Mouse (Mus musculus) spleen, postnatal 4 days (tissue): ENCODE data around the gene Ccnyl1.

Experiments used
- DNase-seq, 2 experiments: peaks; one replicate each; pipeline ENCODE4 v3.0.0; 2022; ENCODE audit warnings: low spot score in 2 of 2

Ccnyl1 gene

DNA sequence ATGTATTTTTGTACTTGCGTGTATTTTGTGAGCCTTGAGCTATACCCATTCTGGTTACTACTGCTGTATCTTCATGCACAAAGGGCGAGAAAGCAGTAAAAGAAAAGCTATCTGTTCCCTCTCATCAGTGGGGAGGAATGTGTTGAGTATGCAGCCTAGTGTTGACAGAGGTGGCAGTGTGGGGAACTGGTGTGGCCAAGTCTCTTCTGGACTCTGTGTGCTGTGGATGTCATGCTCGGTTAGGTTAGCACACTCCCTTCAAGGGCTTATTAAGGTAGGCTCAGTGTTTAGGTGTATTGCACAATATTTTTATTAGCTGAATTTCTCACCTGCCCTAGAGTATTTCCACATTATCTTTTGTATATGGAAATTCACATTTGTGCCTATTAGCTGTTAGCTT is 11.5 kb downstream of the Ccnyl1 start:
- no peak for DNase-seq

DNA sequence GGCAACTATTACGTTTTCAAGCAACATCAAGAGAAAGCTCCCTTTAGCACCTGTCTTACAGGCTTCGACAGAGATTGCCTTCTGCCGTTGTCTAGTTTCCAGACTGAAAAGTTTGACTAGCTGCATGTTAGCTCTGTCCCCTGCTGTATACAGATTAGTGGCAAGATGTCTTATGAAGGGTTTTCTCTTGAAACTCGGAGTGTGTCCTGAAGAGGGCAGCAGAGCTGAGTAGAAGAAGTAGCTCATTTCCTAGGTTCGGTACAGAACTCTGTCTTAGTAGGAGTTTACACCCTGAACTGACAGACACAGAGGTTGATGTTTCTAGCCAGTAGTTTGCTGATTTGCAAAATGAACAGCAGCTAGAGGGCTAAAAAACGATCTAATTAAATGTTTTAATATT is 15.0 kb downstream of the Ccnyl1 start:
- DNase-seq = peak; percentile 57 to 72

DNA sequence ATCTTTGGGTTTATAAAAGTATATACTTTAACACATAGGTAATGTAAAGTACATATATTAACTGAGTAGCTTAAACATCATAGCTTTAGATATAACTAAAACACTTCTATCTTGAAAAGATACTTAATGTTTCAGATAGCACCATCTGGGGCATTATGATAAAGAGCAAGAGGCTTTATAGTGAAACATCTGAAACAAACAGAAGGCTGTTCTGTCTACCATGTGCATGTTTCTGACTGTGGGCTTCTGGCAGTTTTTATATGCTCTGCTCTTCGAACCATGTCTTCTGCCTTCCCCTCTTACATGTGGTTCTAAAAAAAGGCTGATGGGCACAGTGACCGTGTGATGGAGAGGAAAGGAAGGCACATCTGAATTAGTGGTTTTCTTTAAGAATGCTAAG is 16.4 kb downstream of the Ccnyl1 start:
- DNase-seq = no peak

DNA sequence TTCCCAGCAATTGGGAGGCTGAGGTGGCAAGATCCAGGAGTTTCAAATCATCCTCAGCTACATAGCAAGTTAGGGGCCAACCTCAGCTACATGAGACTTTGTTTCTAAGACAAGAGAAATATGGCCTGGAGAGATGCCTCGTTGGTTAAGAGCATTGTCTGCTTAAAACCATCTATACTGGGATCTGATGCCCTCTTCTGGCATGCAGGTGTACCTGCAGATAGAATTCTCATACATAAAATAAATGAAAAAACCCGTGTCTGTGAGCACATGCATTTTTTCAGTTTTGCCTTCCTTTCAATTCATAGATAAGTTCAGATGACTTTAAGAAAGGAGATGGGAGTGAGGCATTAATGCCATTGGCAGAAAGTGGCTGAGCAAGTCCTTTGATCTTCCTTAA is 19.6 kb downstream of the Ccnyl1 start:
- no peak for DNase-seq

DNA sequence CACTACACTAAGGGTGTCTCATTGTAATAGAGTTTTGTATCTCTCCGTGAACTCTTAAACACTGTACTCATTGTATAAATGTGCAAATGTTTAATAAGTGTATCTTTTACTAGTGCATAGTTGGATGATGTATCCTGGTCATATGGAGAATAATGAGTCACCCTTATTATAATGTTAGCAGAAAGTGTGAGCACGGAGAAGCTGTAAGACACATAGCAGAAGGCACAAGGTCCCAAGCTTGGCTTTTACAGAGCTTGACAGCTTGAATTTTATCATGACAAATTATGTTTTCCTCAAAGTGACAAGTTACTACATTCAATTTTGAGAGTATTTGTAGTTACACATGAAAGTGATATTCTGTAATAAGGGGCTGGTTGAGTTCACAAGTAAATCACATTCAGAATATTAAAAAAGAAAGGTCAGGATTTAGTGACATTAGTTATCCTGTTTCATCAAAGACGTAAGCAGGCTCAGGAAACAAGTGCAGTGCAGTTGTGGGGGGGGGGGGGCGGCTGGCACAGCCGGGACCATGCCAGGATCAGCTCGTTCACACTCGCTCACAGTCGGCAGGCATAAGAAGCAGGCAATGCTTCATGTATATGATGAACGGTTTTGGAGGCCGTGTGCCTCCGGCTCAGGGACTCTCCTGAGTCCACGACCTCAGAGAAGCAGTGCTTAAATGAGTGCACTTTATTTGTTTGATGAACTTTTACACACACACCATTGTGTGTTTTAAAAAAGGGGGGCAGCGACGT is 21.9 kb downstream of the Ccnyl1 start:
- DNase-seq = no peak

DNA sequence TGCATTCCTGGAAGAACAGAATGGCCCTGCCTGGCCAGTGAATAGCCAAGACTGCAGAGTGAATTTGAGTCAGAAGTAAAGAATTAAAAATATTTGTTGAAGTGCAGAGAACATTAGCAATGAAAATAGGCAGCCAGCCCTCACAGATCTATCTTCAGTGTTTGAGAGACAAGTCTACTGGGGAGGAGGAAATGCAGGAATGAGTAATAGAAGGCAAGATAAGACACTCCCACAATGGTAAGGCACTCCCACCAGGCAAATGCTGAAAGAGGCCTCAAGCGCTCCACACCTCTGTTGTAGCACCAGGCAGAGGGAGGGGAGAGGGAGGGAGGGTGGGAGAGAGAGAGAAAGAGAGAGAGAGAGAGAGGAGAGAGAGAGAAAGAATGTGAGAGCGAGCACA is 25.2 kb downstream of the Ccnyl1 start:
- DNase-seq = no peak

DNA sequence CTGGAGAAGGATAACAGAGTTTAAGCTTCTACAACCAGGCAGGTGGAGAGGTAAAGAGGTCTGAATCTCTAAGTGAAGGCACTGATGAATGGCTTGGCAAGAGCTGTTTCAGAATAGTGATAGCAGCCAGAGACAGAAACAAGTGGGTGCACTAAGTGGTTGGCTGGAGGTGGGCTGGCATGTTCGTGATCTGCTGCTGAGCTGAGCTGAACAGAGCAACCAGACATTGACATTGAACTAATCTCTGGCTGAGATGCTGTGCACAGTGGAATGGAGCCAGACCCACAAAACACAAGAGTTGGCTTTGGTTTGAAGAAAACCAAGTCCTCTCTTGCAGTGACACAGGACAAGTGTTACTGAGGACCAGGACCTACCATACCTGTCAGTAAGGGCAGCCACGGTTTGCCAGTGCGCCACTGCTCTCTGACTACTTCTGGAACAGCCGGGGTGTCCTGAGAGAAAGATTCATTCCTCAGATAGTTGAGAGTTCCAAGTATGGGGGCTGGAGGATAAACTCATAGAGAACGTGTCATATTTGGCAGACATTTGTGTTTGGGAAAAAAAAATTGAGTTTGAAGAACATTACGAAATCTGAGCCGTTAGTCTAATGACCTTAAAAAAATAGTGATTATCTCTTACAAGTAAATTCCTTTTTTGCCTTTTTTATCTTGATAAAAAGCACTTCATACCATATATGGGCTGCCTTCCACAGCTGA is 26.5 kb downstream of the Ccnyl1 start:
- DNase-seq = no peak

DNA sequence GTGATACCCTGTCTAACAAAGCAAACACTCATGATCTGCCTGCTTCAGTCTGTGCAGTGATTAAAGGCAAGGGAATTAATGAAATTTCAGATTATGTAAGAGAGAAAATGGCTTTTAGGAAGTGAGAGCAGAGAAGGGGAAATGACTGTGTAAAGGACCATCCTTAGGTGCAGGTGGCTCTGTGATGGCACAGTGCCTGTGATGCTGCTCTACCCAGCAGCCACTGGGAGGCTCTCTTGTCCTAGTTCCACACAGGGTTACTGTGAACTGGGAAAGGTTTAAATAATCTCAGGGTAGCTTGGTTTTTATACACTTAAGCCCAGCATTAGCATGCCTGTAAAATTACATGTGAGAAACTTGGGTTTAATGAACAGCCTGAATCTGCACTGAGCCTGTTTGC is 27.2 kb downstream of the Ccnyl1 start:
- DNase-seq = peak; percentile 50 to 65

DNA sequence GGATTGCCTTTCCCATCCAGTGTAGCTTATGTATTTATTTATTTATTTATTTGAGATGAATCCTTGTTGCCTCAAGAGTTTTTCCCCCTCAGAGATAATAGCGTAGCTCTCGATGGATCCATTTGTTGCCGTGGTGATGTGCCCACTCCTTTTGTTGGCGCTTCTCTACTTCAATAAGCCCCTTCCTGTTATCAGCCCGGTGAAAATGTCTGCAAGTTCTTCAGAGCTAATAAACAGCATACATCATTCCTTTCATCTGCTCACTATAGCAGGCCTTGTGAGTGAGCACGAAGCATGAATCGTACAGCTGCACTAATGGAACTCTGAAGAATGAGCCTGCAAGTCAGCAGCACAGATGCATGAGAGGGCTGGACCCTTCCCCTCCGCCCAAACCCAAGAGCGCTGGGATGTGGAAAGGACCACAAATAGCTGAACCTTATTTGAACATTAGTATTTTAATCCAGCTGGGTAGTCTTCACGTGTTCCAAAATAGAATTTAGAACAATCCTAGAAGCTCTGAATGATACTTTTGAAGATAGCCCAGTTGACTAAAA is 30.9 kb downstream of the Ccnyl1 start:
- no peak for DNase-seq

DNA sequence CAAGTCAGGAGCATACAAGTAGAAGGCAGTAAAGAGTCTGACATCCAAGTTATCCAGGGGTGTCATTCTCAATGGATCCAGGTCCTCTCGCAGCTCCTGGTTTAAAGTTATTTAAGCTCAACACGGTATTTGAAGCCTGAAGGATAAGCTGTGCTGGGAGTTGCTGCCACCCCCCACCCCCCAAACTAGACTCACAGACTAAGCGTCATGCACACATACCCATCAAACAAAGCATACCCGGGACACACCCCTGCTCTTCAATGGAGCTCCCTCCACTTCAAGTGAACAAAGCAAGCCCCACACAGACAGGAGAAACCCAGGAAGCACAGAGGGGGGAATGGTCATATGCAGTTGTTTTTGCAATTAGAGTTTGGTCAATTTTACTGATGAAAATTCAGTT is 39.8 kb downstream of the Ccnyl1 start:
- DNase-seq = no peak

DNA sequence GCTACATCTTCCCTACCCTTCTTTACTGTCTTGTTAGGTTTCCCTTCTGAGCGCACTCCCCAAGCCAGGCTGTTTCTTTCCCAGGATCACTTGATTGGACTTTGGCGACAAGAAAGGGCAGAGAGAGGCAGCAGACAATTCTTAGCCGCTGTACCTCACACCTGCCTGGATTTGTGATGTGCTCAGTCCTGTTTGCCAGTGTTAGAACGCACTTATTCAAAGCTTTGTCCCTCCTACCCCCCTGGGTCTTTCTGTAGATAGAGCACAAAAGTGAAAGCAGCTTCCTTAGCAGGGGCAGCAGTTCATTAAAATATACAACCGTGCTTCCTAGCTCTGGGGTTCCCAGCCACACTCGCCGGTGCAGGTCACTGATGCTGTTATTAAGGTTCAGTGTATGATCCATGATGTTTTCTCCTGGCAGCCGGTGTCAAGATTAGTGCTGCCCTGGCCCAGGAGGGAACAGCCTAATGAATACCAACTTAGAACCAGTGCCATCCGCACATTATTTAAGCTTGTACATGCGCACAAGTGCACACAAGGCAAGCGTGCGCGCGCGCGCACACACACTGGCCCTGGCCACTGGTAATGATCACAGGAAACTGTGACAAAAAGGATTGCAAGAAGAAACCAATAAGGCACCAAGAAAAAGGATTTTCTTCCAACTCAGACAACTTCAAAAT is 41.2 kb downstream of the Ccnyl1 start:
- no peak for DNase-seq

DNA sequence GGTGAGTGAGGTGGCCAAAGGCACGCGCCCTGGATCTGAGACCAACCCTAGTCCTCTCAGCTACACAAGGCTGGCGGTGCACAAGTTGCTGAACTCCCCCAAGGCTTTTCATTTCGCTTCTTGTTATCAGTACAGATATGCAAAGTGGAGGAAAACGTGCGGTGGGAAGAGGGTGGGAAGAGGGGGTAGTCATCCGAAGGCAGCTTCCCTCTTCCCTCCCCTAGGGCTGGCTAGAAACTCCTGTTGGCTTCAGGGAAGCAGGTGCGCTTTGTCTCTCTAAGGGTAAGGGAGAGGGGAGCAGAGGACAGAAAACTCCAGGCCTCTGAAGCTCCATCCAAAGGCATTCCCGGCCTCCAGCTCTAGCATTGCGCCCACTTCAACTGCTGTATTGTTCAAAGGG is 41.9 kb downstream of the Ccnyl1 start:
- no peak for DNase-seq

DNA sequence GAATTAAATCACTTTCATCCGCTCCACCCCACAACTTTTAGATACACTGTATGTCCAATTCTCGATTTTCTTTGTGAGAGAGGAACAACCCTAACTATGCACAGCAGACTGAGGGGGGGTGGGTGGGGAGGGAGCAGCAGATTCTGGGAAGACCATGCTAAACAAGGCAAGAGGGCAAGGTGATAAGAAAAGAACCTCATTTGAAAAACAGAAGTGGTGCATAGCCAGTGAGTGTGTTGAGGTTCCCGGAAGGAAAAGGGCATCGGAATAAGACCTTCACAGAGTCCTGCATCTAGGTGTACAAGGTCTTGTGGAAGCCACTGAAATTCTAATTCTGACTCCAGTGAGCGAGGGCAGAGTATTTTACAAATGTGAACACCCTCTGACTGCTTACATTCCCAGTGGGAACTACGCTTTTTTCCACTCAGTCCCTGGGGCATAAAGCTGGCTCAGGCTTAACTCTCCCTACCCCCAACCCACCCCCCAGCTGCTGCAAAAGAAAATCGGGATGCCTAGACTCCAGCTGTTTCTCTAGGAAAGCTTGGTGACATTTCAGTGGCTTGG is 42.5 kb downstream of the Ccnyl1 start:
- no peak for DNase-seq

DNA sequence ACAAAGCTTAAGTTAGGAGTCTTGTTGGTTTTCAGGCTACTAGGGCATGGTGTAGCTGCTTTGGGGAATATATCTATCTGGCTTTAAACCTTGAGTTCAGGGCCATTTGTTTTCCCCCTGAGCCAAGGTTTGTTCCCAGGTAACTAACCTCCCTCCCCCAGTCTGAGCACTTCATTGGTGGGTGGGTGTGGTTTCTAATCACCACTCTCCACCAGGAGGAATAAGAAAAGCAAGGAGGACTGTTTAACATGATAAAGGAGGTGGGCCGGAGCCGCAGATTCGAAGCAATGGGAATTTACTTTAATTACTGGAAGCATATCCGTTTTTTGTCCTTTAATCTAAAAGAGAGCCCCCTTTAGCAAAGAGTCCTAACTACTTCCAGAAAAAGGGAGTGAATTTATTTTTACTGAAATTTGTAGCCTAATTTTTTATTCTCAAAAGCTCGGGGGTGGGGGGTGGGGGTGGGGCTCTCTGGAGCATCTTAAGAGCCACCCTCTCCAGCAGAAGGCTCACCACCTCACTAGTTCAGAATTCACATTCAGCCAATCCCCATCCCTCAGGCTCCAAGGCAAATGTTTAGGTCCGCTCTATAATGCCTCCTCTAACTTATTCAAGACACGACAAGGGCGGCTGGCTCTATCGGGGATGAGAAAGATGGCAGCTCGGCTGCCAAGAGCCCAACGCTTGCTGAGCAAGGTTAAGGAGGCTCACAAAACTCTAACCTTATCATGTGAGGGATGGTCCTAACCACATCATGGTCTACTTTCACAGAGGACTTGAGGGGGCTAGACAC is 43.4 kb downstream of the Ccnyl1 start:
- DNase-seq = peak in 1 of 2 experiments; percentile 34

DNA sequence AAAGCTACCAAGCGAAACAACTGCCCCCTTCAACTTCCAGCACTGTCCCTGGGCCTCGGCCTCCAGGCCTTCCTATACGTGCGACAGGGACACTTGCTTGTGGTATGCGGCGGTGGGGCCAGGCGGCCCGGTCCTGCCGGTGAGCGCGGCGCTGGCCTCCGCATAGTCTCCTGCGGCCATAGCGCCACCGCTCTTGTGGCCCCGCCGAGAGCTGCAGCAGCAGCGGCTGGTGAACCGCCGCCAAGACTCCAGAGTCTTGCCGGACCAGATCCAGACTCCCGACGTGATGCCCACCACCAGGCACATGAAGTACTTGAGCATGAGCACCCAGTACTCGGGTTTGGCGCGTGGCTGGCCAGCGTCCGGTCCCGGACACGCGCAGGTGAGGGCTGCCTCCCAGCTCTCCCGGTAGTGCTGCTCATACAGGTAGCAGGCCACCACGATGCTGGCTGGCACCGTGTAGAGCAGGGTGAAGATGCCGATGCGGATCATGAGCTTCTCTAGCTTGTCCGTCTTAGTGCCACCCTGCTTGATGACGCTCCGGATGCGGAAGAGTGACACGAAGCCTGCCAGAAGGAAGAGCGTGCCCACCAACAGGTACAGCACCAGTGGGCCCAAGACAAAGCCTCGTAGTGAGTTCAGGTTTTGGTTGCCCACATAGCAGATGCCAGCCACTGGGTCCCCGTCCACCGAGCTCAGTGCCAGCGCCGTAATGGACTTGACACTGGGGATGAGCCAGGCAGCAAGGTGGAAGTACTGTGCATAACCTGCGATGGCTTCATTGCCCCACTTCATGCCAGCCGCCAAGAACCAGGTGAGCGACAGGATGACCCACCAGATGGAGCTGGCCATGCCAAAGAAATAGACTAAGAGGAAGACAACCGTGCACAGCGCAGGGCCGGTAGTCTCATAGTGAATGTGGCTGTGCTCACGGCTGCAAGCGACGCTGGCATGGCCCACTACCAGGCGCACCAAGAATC is 44.8 kb downstream of the Ccnyl1 start:
- peak; percentile 34 to 75 for DNase-seq

DNA sequence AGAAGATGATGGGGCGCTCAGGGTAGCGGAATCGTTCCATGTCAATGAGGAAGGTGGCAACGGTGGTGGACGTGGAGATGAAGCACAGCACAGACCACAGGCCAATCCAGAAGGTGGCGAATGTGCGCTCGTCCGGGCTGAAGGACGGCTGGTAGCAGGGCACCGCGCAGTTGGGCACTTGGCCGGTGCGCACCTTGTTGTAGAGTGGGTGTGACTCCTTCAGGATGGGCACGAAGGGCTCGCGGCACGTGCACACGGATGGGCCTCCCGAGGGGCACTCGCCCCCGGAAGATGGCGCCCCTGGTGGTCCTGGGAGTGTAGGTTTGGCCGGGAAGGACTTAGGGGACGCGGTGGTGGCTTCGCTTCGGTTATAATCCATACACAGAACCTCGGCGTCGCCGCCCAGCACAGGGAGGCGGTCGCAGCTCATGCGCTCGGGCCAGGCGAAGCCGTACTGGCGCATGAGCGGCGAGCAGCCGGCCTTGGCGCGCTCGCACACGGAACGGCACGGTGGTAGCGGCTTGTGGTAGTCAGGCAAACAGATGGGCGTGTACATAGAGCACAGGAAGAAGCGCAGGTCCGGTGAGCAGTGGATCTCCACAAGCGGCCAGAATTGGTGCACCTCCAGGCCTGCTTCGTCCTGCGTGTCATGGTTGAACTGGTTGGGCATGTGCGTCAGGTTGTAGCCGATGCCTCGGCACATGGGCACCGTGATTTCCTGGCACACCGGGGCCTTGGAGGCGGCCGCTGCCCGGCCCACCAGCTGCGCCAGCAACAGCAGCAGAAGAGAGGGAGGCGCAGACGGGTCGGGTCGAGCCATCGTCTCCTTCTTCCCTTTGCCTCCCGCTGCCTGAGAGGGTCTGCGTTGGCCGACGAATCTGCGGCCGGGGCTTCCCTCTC is 45.8 kb downstream of the Ccnyl1 start:
- peak; percentile 49 to 75 for DNase-seq

DNA sequence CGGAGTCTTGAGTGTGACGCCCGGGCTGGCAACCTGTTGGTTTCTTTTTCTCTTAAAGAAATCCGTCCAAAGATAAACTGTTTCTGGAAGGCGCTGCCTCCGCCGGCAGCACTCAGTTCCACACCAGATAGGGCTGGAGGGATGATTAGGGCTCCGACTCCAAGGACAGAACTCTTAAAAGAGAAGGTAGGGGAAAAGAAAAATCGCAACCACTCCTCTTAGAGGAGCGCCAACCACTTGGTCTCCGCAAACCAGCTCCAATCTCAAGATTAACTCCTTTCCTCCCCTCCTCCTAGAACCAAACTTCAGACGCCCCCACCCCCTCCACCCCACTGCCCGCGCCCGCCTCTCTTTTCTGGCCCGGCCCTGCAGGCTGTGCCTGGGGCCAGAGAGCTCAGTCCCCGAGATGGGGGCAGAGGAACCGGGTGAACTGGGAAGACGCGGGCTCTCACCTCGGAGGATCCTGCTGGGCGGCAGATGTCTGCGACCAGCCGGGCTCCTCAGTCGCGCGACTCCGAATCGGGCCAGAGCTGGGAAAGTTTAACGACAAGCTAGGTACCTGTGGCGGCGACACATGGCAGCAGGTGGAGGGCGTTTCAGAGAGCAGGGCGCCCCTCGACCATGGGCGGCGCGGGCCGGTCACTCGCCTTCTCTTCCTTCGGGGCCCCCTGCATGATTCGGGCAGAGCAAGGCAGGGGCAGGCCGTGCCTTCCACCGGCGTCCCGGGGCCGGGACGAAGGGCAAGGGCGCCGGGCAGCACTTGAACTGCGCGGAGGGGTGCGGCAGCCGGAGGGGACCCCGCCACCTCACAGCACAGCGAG is 46.6 kb downstream of the Ccnyl1 start:
- DNase-seq = peak in 1 of 2 experiments; percentile 78

DNA sequence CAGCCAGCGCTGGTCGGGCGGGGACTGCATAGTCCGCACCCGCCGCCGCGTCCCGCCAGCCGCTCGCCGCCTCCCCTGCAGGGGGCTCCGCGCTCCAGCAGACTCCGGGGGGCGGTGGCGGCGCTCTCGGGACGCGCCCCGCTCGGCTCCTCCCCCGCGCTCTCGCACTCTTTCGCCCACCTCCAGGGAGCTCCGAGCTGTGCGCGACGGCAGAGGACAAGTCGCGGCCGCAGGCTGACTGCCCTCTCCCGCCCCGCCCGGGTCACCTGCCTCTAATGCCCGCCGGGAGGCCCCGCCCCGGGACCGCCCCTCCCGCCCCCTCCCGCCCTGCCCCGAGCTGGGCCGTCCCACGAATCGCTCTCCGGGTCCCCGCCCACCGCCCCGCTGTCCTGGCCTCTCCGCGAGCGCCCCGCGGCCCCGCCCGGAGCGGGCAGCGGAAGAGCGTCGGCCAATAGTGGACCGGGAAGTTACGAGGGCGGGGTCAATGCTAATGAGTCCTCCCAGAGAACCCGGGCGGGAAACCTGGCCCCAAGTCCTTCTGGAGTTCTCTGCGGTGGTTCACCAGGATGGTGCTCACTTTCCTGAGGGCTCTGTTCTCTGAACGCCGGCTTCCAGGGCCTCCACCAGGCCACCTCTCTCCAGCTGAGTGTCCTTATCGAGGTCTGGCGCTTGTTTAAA is 47.4 kb downstream of the Ccnyl1 start, which contains the start of gene Fzd5:
Fzd5 (minus strand) TSS at position 250 of the 678 bp plus-strand sequence.
- peak; percentile 92 to 94 for DNase-seq
